Comparison of ENCODE assay signal across 10 mouse cellular contexts in genomic region chr14:22647879-22648611, GRCm38 (mm10).
A peak's percentile ranks its signal among the peaks of the same experiment; 100 is the strongest.
DNase-seq lines count a peak whose midpoint lies in the region; ATAC-seq and TF ChIP-seq lines count a peak whose summit lies in the region.
"Had no signal": no experiment of that assay in that cellular context is flagged by ENCODE, and none has a peak within 500 bp of the region (broad histone marks: within the 10 kb centered on the region; RNA-seq: fewer than 3 reads in every experiment).

No protein-coding gene starts in this region.

- intact Hi-C loops in gastrocnemius, postnatal 14 days (cut with DNase I; ENCODE audit: low total_unique reads): no loop called here
- intact Hi-C loops in heart, adult 2 months (cut with DNase I): loop anchor here (5.0 kb wide), 2 partner anchors 99 to 114 kb away; no protein-coding TSS in a partner anchor

- 0 out of 2 replicates have a peak, but pooled peaks have one; percentile 33 for ATAC-seq in kidney, embryonic 14.5 days (ENCODE audit: low FRiP score, low TSS enrichment)
- no peak for ATAC-seq in forebrain, embryonic 11.5 days (replicated peaks; ENCODE audit: low FRiP score)

- peak; percentile 15 for DNase-seq in gastrocnemius, adult 18-20 months (ENCODE audit: low spot score)
- DNase-seq in gastrocnemius, postnatal 14 days: no peak
- peak; percentile 44 to 69 for DNase-seq in heart, adult 2 months
- peak; percentile 57 to 71 for DNase-seq in lung, postnatal 4 days
- DNase-seq in Muller cell, postnatal 12 days (ENCODE audit: inconsistent ontology term): no peak
- no peak for DNase-seq in forebrain, embryonic 11.5 days (ENCODE audit: low spot score)
- no peak for DNase-seq in layer of hippocampus, adult 9-11 months

- H3K4me3 ChIP-seq in heart, adult 2 months: no peak overlapping the region
- no peak overlapping the region for H3K4me3 ChIP-seq in kidney, embryonic 14.5 days (ENCODE audit: low read length)
- no peak overlapping the region for H3K4me3 ChIP-seq in forebrain, embryonic 11.5 days (ENCODE audit: low read depth, low read length)
- H3K4me3 ChIP-seq: hindbrain, embryonic 15.5 days had no signal

- 45% methylated on average over 9 of the region's 9 CpGs for WGBS in heart, adult 2 months
- WGBS in kidney, embryonic 14.5 days: 52% methylated on average over 9 of the region's 9 CpGs
- 69% methylated on average over 9 of the region's 9 CpGs for WGBS in forebrain, embryonic 11.5 days

- H3K27me3 ChIP-seq in heart, adult 2 months (ENCODE audit: control insufficient read depth, insufficient read depth, low read length): no peaks in the 10 kb centered on the region
- H3K27me3 ChIP-seq in kidney, embryonic 14.5 days (ENCODE audit: control insufficient read depth, insufficient read depth, low read length): no peaks in the 10 kb centered on the region
- peaks cover 2% of the 10 kb centered on the region; the same call in 1 of the 2 replicates for H3K27me3 ChIP-seq in forebrain, embryonic 11.5 days (ENCODE audit: control insufficient read depth, insufficient read depth, low read length)
- H3K27me3 ChIP-seq: hindbrain, embryonic 15.5 days had no signal

- H3K4me1 ChIP-seq in heart, adult 2 months (ENCODE audit: control insufficient read depth, insufficient read depth, low read length): peaks cover 2% of the 10 kb centered on the region; the same call in 1 of the 2 replicates
- peaks cover 25% of the 10 kb centered on the region for H3K4me1 ChIP-seq in kidney, embryonic 14.5 days (ENCODE audit: control insufficient read depth, insufficient read depth, low read length)
- peaks cover 10% of the 10 kb centered on the region for H3K4me1 ChIP-seq in forebrain, embryonic 11.5 days (replicated peaks; ENCODE audit: control insufficient read depth, insufficient read depth, low read length)

- H3K36me3 ChIP-seq in heart, adult 2 months (ENCODE audit: control insufficient read depth, insufficient read depth, low read length): no peaks in the 10 kb centered on the region
- H3K36me3 ChIP-seq in kidney, embryonic 14.5 days (ENCODE audit: control insufficient read depth, insufficient read depth, low read length): no peaks in the 10 kb centered on the region
- H3K36me3 ChIP-seq in forebrain, embryonic 11.5 days (ENCODE audit: control insufficient read depth, insufficient read depth, low read length): no peaks in the 10 kb centered on the region
- H3K36me3 ChIP-seq: hindbrain, embryonic 15.5 days had no signal

- no peaks in the 10 kb centered on the region for H3K9me3 ChIP-seq in kidney, embryonic 14.5 days (ENCODE audit: control insufficient read depth, low read length)
- no peaks in the 10 kb centered on the region for H3K9me3 ChIP-seq in forebrain, embryonic 11.5 days (ENCODE audit: control insufficient read depth, low read length)
- H3K9me3 ChIP-seq: hindbrain, embryonic 15.5 days had no signal

- no peak for TF ChIP-seq CTCF in heart, adult 2 months (IDR thresholded peaks at IDR 0.05)

- H3K9ac ChIP-seq in heart, adult 2 months (ENCODE audit: low read depth, low read length): no peak overlapping the region
- no peak overlapping the region for H3K9ac ChIP-seq in kidney, embryonic 14.5 days (ENCODE audit: low read depth, low read length)
- no peak overlapping the region for H3K9ac ChIP-seq in forebrain, embryonic 11.5 days (ENCODE audit: low read length)
- H3K9ac ChIP-seq: hindbrain, embryonic 15.5 days had no signal

- H3K27ac ChIP-seq in heart, adult 2 months: peak overlapping the region; percentile 56
- no peak overlapping the region for H3K27ac ChIP-seq in kidney, embryonic 14.5 days (ENCODE audit: low read depth, low read length)
- no peak overlapping the region for H3K27ac ChIP-seq in forebrain, embryonic 11.5 days (ENCODE audit: low read depth, low read length)
- H3K27ac ChIP-seq: hindbrain, embryonic 15.5 days; macrophage had no signal

- peak; percentile 91; the same call in 1 of the 2 replicates for TF ChIP-seq EP300 in heart, adult 2 months (IDR thresholded peaks at IDR 0.05; ENCODE audit: insufficient read depth, low read depth, low read length)

- H3K79me2 ChIP-seq in heart, adult 2 months (replicated peaks; ENCODE audit: control insufficient read depth, insufficient read depth, low read length): no peaks in the 10 kb centered on the region

- no peak overlapping the region for H3K4me2 ChIP-seq in kidney, embryonic 14.5 days (replicated peaks; ENCODE audit: low read depth, low read length)
- no peak overlapping the region for H3K4me2 ChIP-seq in forebrain, embryonic 11.5 days (ENCODE audit: low read depth, low read length, severe bottlenecking)
- H3K4me2 ChIP-seq: hindbrain, embryonic 15.5 days had no signal

- 0 out of 2 replicates have a peak, but pooled peaks have one; percentile 23 for TF ChIP-seq POLR2A in heart, adult 2 months (IDR thresholded peaks at IDR 0.05; ENCODE audit: insufficient read depth, low read depth, low read length)

Comparison
In these comparisons a context has a peak if more than half of its experiments do, and no peak if none do; other contexts are left out.
1. DNase-seq: peak in gastrocnemius, adult 18-20 months (single experiment), heart, adult 2 months (2 of 2) and lung, postnatal 4 days (2 of 2); none in gastrocnemius, postnatal 14 days (single experiment), Muller cell, postnatal 12 days (single experiment), forebrain, embryonic 11.5 days (single experiment) and layer of hippocampus, adult 9-11 months (single experiment).